Mouse (Mus musculus): ENCODE measurements at regions not wholly inside any gene's neighbourhood (a gene's known extent, or its start where the extent isn't known, plus 50 kb on each side); places are given as distances from the start of the nearest gene placed in this dataset.
"Not testable (repeated sequence)": the region's sequence is repeated elsewhere in the genome, so short reads cannot be mapped to it uniquely, and the experiment has no call there.

DNA sequence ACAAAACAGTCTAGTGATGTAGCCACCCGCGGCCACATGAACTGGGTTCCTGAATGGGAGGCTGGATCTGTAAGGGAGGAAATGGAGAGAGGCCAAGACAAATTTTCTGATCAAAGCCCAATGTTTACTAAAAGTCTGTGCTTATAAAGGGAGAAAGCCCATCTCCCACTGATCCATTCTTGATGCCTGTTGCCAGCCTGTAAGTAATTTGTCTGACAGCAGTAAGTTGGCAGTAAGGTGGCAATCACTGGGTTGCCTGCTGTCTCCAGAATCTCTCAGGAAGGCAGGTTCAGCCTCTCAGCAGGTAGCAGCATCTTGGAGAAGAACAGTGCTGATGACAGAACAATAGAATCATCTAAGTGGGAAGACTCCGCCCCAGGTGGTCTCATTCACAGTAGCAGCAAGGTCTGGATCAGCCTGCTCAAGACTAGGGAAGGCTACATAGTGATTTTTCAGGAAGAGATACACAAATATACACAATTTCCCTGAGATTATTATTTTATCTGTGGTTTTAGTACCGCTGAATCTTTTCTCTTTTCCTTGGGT is 327.9 kb downstream of the Impad1 start:
- no peak for DNase-seq (ENCODE audit: low spot score)
- Histone ChIP-seq H3K9me3 (replicated peaks) (0 out of 2 replicates have a peak, but pooled peaks cover 4% of the 10 kb centered on the region), H3K27ac (replicated peaks) (no peak overlapping the region), H3K36me3 (no peaks in the 10 kb centered on the region), H3K27me3 (ENCODE audit: low read depth, poor library complexity, severe bottlenecking) (no peaks in the 10 kb centered on the region), H3K4me3 (no peak overlapping the region), H3K4me1 (no peaks in the 10 kb centered on the region)
- 55% methylated on average over 4 of the region's 4 CpGs for WGBS

DNA sequence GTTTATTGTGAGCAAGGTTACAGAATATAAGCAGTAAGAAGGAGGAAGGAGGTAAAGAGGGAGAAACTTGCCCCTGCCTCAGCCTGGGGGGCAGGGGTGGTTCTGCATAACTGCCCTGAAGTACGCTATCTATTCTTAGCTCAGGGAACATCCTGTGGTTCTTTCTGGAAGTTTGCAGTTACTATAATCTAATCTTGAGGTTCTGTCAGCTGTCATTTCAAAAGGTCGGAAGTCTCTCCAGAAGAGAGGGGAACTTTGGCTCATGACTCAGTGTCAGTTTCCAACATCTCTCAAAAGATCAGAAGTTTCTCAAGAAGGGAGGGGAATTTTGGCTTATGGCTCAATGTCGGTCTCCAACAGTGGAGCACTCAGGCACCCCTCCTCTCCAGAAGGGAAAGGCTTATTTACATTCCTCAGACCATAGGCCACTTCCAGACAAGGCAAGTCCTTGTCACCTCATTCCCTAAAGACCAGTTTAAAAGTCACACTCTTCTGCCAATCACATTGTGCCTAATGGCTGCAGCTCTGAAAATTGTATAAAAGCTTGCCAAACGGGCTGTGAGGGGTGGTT is 328.9 kb downstream of the Impad1 start:
- Histone ChIP-seq H3K27ac (replicated peaks) (no peak overlapping the region), H3K36me3 (no peaks in the 10 kb centered on the region), H3K4me3 (no peak overlapping the region), H3K4me1 (no peaks in the 10 kb centered on the region), H3K27me3 (ENCODE audit: low read depth, poor library complexity, severe bottlenecking) (no peaks in the 10 kb centered on the region), H3K9me3 (replicated peaks) (0 out of 2 replicates have a peak, but pooled peaks cover 4% of the 10 kb centered on the region)
- no peak for DNase-seq (ENCODE audit: low spot score)
- WGBS, result 73% methylated on average over 4 of the region's 4 CpGs

DNA sequence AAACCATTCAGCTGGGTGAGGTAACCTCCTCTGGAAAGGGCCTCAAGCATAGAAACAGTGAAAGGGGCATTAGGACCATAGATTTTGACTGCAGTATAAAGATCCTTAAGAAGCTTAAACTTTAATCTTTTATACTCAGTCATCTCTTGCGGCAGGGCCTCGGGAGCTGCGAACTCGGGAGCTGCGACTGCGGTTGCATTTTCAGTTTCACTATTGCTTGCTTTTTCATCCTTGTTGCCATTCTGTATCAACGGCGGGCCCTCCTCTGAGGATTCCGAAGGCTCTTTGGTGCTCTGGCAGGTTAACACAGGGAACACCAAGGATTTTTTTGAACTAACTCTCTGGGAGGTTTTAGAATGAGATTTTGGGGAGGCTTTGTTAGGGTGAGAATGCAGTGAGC is 333.9 kb downstream of the Impad1 start:
- DNase-seq (ENCODE audit: low spot score), result no peak
- no peak overlapping the region for H3K27ac ChIP-seq (replicated peaks)
- no peaks in the 10 kb centered on the region for H3K4me1 ChIP-seq
- H3K9me3 ChIP-seq (replicated peaks), result peaks cover 4% of the 10 kb centered on the region; the same call in 1 of the 2 replicates
- 75% methylated on average over 9 of the region's 9 CpGs for WGBS
- no peak overlapping the region for H3K4me3 ChIP-seq
- H3K36me3 ChIP-seq, result no peaks in the 10 kb centered on the region
- no peaks in the 10 kb centered on the region for H3K27me3 ChIP-seq (ENCODE audit: low read depth, poor library complexity, severe bottlenecking)

DNA sequence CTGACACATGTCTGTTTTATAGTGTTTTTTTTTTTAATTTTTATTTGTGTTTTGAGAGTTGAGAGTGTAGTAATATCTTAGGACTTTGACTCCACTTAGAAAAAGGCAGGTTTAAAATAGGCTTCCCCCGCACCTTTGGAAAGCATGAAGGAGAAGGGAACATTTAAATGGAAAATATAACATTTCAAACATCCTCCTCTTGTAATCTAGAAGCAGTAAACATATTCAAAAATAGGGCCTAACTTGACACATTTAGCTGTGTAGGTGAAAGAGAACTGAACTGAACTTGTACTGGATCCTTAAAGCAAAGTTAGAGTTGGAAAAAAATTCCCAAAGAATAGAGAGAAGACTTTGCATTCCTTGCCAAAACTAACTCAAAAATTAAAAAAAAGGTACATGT is 343.1 kb downstream of the Impad1 start:
- Histone ChIP-seq H3K27me3 (ENCODE audit: low read depth, poor library complexity, severe bottlenecking) (no peaks in the 10 kb centered on the region), H3K27ac (replicated peaks) (no peak overlapping the region)
- no peak for DNase-seq (ENCODE audit: low spot score)

DNA sequence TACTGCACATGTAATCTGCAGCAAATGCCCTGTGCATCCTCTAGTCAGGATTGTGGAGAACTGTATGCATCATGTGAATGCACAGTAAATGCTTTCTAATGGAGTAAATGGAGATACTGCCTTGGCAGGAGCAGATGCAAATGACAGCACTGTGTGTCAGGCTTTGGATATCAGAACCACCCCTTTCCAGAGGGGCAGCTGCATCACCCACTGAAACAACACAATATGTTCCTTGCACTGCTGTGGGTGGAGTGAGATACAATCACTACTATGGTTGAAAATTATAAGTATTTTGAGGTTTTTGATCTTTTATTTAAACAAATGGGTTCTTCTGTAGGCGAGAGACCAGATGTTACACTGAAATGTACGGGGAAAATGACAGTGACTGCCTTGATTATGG is 350.5 kb downstream of the Impad1 start:
- H3K4me3 ChIP-seq, result no peak overlapping the region
- no peaks in the 10 kb centered on the region for H3K27me3 ChIP-seq (ENCODE audit: low read depth, poor library complexity, severe bottlenecking)
- no peak overlapping the region for H3K27ac ChIP-seq (replicated peaks)
- H3K9me3 ChIP-seq (replicated peaks), result no peaks in the 10 kb centered on the region
- no peak for DNase-seq (ENCODE audit: low spot score)
- no peaks in the 10 kb centered on the region for H3K36me3 ChIP-seq
- no peaks in the 10 kb centered on the region for H3K4me1 ChIP-seq
- WGBS, result 94% methylated on average over 2 of the region's 2 CpGs

More for the DNA sequence above, 343.1 kb downstream of the Impad1 start:
- Histone ChIP-seq H3K4me1 (no peaks in the 10 kb centered on the region), H3K4me3 (no peak overlapping the region), H3K36me3 (no peaks in the 10 kb centered on the region), H3K9me3 (replicated peaks) (no peaks in the 10 kb centered on the region)
- 90% methylated on average over 1 of the region's 1 CpGs for WGBS

DNA sequence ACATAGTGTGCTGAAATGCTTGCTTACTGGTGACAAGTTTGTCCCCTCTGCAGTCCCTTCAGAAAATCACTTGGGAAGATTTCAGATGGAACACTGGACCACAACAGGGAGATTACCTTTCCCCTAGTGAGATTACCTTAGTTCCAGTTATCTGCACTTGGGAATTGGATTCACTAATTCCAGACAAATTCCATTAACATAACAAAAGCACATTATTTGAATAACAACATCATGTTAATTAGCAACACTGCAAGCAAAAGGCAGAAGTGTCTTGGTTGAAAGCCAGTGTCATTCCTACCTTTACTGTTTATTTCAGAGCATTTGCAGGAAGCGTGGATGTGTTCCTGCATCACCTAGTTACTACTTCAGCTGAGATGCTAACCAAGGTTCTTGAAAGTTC is 355.6 kb downstream of the Impad1 start:
- H3K27me3 ChIP-seq (ENCODE audit: low read depth, poor library complexity, severe bottlenecking), result no peaks in the 10 kb centered on the region
- WGBS, result 77% methylated on average over 1 of the region's 1 CpGs
- no peak for DNase-seq (ENCODE audit: low spot score)

DNA sequence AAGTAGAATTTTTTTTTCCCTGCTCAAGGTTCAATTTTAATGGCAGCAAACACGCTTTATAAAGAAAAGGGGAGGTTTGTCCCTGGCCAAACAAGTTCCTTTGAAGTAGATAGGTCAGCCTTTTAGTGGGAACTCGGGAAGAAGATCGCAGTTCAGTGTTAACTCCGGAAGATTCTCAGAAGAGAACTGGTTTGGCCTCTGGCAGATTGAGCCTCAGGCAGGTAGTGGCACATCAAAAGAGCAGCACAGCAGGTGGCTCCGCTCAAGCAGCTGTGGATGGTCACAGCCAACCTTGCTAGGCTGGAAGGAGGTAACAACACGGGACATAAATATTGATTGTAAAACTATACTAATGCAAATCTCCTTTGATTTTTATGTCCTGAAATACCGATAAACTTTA is 347.2 kb upstream of the Sdr16c6 start:
- not testable (repeated sequence) for H3K27ac ChIP-seq (replicated peaks); H3K9me3 ChIP-seq (replicated peaks); H3K4me1 ChIP-seq; DNase-seq (ENCODE audit: low spot score); H3K36me3 ChIP-seq; H3K27me3 ChIP-seq (ENCODE audit: low read depth, poor library complexity, severe bottlenecking); H3K4me3 ChIP-seq
- WGBS, result 52% methylated on average over 7 of the region's 7 CpGs

More for the DNA sequence above, 355.6 kb downstream of the Impad1 start:
- Histone ChIP-seq H3K4me1 (no peaks in the 10 kb centered on the region), H3K27ac (replicated peaks) (no peak overlapping the region), H3K36me3 (no peaks in the 10 kb centered on the region), H3K4me3 (no peak overlapping the region), H3K9me3 (replicated peaks) (no peaks in the 10 kb centered on the region)

DNA sequence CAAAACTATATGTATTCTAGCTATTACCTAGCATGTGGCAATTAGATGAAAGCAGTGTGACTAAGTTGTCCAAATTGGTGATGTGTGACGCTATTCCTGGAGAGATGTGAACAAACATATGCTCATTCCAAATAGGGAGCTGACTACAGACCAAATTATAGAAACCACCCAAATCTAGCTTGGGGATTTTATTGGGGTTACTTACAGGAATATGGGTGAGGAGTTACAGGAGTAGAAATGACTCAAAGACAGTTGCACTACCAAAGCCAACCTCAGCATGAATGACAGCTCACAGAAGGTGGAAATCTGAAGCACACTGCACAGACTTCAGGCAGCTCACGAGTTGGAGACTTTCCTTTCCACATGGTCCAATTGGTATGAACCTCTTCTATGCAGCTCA is 326.5 kb upstream of the Sdr16c6 start:
- no peaks in the 10 kb centered on the region for H3K36me3 ChIP-seq
- H3K9me3 ChIP-seq (replicated peaks), result no peaks in the 10 kb centered on the region
- H3K4me1 ChIP-seq, result no peaks in the 10 kb centered on the region
- H3K27me3 ChIP-seq (ENCODE audit: low read depth, poor library complexity, severe bottlenecking), result no peaks in the 10 kb centered on the region
- no peak overlapping the region for H3K27ac ChIP-seq (replicated peaks)
- no peak for DNase-seq (ENCODE audit: low spot score)
- 88% methylated on average over 2 of the region's 2 CpGs for WGBS
- H3K4me3 ChIP-seq, result no peak overlapping the region

DNA sequence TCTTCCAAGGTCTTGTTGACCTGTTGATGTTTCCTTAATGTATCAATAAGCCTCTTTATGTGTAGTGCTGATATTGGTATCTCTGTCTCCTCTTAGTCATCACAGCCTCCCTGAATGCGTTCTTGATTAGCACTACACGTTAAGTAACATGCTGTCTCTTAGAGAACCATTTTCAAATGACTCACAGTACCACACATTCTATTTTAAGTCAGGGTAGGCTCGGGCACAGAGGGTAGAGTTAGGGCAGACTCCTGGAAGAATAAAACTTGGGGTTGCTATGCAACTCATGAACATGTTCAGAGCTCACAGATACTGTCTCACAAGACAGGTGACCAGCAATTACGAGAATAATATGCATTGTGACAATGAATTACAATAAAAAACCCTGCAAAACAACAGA is 320.1 kb upstream of the Sdr16c6 start:
- Histone ChIP-seq H3K4me3 (no peak overlapping the region), H3K36me3 (no peaks in the 10 kb centered on the region), H3K9me3 (replicated peaks) (no peaks in the 10 kb centered on the region), H3K27me3 (ENCODE audit: low read depth, poor library complexity, severe bottlenecking) (no peaks in the 10 kb centered on the region), H3K27ac (replicated peaks) (no peak overlapping the region), H3K4me1 (no peaks in the 10 kb centered on the region)
- WGBS, result 87% methylated on average over 4 of the region's 4 CpGs
- DNase-seq (ENCODE audit: low spot score), result no peak

DNA sequence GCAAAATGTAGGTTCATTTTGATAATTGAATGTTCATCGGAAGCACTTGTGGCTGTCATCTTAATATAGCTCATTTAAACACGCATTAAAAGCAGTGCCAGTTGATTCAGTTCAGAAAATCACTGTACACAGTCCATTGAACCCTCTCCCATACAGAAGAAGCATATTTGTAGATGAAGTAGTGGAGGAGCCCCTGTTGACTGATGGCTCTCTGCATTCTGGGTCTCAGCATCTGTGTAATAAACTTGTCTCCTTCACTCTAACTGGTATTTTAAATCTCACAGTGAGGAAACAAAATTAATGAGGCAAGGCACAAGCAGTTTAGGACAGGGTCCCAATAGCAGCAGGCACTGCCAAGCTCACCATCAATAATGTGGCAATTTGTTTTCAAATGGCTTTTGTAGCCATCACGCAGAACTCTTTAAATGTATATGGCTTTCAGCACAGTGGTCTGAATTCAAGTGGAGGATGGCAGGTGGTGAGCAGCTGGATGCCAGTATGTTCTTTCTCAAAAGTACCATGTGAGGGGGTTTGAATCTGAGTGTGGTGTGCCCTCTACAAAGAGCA is 302.8 kb upstream of the Sdr16c6 start:
- no peak overlapping the region for H3K27ac ChIP-seq (replicated peaks)
- no peak overlapping the region for H3K4me3 ChIP-seq
- no peaks in the 10 kb centered on the region for H3K9me3 ChIP-seq (replicated peaks)
- no peaks in the 10 kb centered on the region for H3K4me1 ChIP-seq
- H3K27me3 ChIP-seq (ENCODE audit: low read depth, poor library complexity, severe bottlenecking), result no peaks in the 10 kb centered on the region
- no peak for DNase-seq (ENCODE audit: low spot score)
- WGBS, result 90% methylated on average over 3 of the region's 3 CpGs
- H3K36me3 ChIP-seq, result no peaks in the 10 kb centered on the region

DNA sequence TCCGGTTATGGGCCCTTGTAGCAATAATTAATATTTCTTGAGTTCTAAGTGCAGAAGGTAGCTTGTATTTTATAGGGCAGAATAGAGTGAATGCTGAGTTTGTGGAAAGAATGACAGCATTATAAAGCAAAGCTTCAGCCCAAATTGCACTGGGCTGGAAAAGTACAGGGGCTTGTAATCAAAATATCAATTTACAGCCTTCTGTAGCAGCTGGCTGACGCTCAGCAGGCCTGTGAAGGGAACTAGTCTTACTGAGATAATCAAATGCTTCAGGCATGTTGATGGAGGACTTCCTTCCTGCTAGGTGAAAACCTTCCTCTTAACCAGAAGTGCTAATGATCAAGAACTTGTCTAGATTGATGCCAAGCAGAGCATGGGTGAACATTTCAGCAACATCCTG is 257.9 kb upstream of the Sdr16c6 start:
- Histone ChIP-seq H3K27me3 (ENCODE audit: low read depth, poor library complexity, severe bottlenecking) (no peaks in the 10 kb centered on the region), H3K27ac (replicated peaks) (no peak overlapping the region), H3K9me3 (replicated peaks) (no peaks in the 10 kb centered on the region), H3K36me3 (no peaks in the 10 kb centered on the region), H3K4me3 (no peak overlapping the region), H3K4me1 (no peaks in the 10 kb centered on the region)
- WGBS, result 85% methylated on average over 2 of the region's 2 CpGs
- DNase-seq (ENCODE audit: low spot score), result no peak

DNA sequence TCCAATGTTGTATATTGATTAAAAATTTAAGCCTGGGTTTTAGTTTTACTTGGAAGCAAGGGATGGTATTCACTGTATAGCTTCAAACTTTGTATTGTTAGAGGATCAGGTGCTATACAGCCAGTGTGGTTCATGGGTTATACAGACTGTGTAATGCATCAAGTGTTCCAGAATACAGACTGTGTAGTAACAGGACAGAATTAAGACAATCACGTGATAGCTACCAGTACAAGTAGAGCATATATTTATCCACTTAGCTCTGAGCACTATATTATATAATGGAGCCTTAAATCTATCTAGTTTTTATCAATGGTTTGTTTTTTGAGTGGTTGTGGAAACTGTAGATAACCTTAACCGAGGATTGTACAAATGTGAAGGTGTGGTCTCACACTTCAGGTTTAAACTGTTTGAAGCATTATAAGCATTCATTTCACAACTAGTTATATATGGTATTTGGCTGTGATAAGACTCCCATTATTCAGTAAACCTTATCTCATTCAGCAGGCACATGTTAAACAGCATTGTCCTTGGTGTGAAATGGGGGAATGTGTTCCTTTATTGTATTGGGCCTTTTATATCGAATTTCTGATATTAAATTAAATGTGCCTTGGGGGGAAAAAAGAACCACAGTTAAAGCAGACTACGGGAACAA is 256.3 kb upstream of the Sdr16c6 start:
- Histone ChIP-seq H3K4me1 (no peaks in the 10 kb centered on the region), H3K36me3 (no peaks in the 10 kb centered on the region), H3K4me3 (no peak overlapping the region), H3K9me3 (replicated peaks) (no peaks in the 10 kb centered on the region), H3K27me3 (ENCODE audit: low read depth, poor library complexity, severe bottlenecking) (no peaks in the 10 kb centered on the region), H3K27ac (replicated peaks) (no peak overlapping the region)
- no peak for DNase-seq (ENCODE audit: low spot score)
- WGBS, result 88% methylated on average over 4 of the region's 4 CpGs

DNA sequence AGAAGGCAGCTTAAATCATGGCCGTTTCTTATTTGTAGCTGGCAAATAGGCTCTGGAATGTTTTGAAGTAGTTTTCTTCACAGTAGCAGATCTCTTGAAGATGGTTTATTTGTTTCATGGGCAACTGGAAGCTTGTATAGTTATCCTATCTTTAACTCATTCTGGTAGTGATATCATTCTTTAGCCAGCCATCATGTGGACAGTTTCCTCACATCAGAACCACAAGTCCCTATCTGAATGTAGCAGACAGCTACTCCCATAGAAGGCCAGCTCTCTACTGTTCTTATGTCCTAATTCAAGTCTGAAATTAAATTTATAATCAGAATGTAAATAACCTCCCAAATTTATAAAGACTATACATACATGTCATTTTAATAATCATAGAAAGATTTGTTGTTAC is 253.8 kb upstream of the Sdr16c6 start:
- Histone ChIP-seq H3K9me3 (replicated peaks) (no peaks in the 10 kb centered on the region), H3K4me3 (no peak overlapping the region), H3K27ac (replicated peaks) (no peak overlapping the region), H3K4me1 (no peaks in the 10 kb centered on the region), H3K36me3 (no peaks in the 10 kb centered on the region), H3K27me3 (ENCODE audit: low read depth, poor library complexity, severe bottlenecking) (no peaks in the 10 kb centered on the region)
- 92% methylated on average over 1 of the region's 1 CpGs for WGBS
- no peak for DNase-seq (ENCODE audit: low spot score)

Data from midbrain, embryonic 10.5 days (tissue).